Mouse (Mus musculus): ENCODE results near the gene Sult4a1. TPM values are rescaled to one million over a fixed set of nuclear protein-coding genes. Genes with fewer than 3 reads are reported as not detected.
A peak's percentile ranks its signal among the peaks of the same experiment; 100 is the strongest.

Gene Sult4a1
- polyA plus RNA-seq, 1 experiment from 2014 or later: 2.9 TPM

GRCm38 (mm10) chr15:84126447-84126846, 20.9 kb upstream of the Sult4a1 start:
- no peak overlapping the region for H3K27ac ChIP-seq
- H3K27me3 ChIP-seq: peaks cover 5% of the 10 kb centered on the region; the same call in 1 of the 2 replicates
- H3K9me3 ChIP-seq: no peaks in the 10 kb centered on the region
- H3K9ac ChIP-seq (replicated peaks): no peak overlapping the region
- H3K4me2 ChIP-seq: no peak overlapping the region
- H3K4me3 ChIP-seq (replicated peaks): no peak overlapping the region
- no peaks in the 10 kb centered on the region for H3K36me3 ChIP-seq
- no peak for ATAC-seq (ENCODE audit: insufficient number of reproducible peaks, insufficient read depth, low FRiP score, low TSS enrichment, low read depth)
- 73% methylated on average over 4 of the region's 4 CpGs for WGBS
- H3K4me1 ChIP-seq (replicated peaks): no peaks in the 10 kb centered on the region

- 65% methylated on average over 7 of the region's 7 CpGs for whole genome bisulfite sequencing
- Histone ChIP-seq H3K36me3 (no peaks in the 10 kb centered on the region), H3K9ac (replicated peaks) (no peak overlapping the region), H3K9me3 (no peaks in the 10 kb centered on the region), H3K4me2 (no peak overlapping the region), H3K27ac (no peak overlapping the region), H3K4me3 (replicated peaks) (no peak overlapping the region), H3K4me1 (replicated peaks) (no peaks in the 10 kb centered on the region), H3K27me3 (peaks cover 5% of the 10 kb centered on the region; the same call in 1 of the 2 replicates)
- ATAC-seq (ENCODE audit: insufficient number of reproducible peaks, insufficient read depth, low FRiP score, low TSS enrichment, low read depth): no peak
These were observed 18.5 kb upstream of the Sult4a1 start for GRCm38 (mm10) chr15:84124086-84124485.

- Histone ChIP-seq H3K9ac (replicated peaks) (no peak within 1 kb of the TSS), H3K9me3 (no peaks in the 10 kb centered on the region), H3K36me3 (no peaks in the 10 kb centered on the region), H3K27ac (no peak within 1 kb of the TSS), H3K4me2 (no peak within 1 kb of the TSS), H3K4me1 (replicated peaks) (no peaks in the 10 kb centered on the region), H3K27me3 (peaks cover 5% of the 10 kb centered on the region; the same call in 1 of the 2 replicates), H3K4me3 (replicated peaks) (no peak within 1 kb of the TSS)
- no peak for ATAC-seq (ENCODE audit: insufficient number of reproducible peaks, insufficient read depth, low FRiP score, low TSS enrichment, low read depth)
- 64% methylated on average over 8 of the region's 8 CpGs for WGBS
These were observed 17.5 kb upstream of the Sult4a1 start, which contains the start of gene Pnpla5 for GRCm38 (mm10) chr15:84123075-84123474. TSS of gene Pnpla5 (minus strand) at chr15:84123175.

- H3K27ac ChIP-seq: no peak overlapping the region
These were observed 15.5 kb upstream of the Sult4a1 start for GRCm38 (mm10) chr15:84121036-84121435.

GRCm38 (mm10) chr15:84120612-84121011, 15.1 kb upstream of the Sult4a1 start:
- Histone ChIP-seq H3K4me3 (replicated peaks) (no peak overlapping the region), H3K9ac (replicated peaks) (no peak overlapping the region), H3K9me3 (peaks cover 11% of the 10 kb centered on the region; the same call in 1 of the 2 replicates), H3K36me3 (no peaks in the 10 kb centered on the region), H3K4me1 (replicated peaks) (no peaks in the 10 kb centered on the region), H3K4me2 (no peak overlapping the region), H3K27ac (no peak overlapping the region), H3K27me3 (no peaks in the 10 kb centered on the region)
- ATAC-seq (ENCODE audit: insufficient number of reproducible peaks, insufficient read depth, low FRiP score, low TSS enrichment, low read depth): no peak
- 33% methylated on average over 6 of the region's 6 CpGs for WGBS

More at GRCm38 (mm10) chr15:84121036-84121435, 15.5 kb upstream of the Sult4a1 start:
- Histone ChIP-seq H3K4me1 (replicated peaks) (no peaks in the 10 kb centered on the region), H3K27me3 (no peaks in the 10 kb centered on the region), H3K4me2 (no peak overlapping the region), H3K4me3 (replicated peaks) (no peak overlapping the region), H3K9me3 (peaks cover 11% of the 10 kb centered on the region; the same call in 1 of the 2 replicates), H3K36me3 (no peaks in the 10 kb centered on the region), H3K9ac (replicated peaks) (no peak overlapping the region)
- 77% methylated on average over 7 of the region's 7 CpGs for WGBS
- no peak for ATAC-seq (ENCODE audit: insufficient number of reproducible peaks, insufficient read depth, low FRiP score, low TSS enrichment, low read depth)

- WGBS: 72% methylated on average over 1 of the region's 1 CpGs
- Histone ChIP-seq H3K4me2 (no peak overlapping the region), H3K27me3 (peaks cover 5% of the 10 kb centered on the region; the same call in 1 of the 2 replicates), H3K9ac (replicated peaks) (no peak overlapping the region), H3K27ac (no peak overlapping the region), H3K36me3 (no peaks in the 10 kb centered on the region), H3K9me3 (peaks cover 11% of the 10 kb centered on the region; the same call in 1 of the 2 replicates), H3K4me3 (replicated peaks) (no peak overlapping the region), H3K4me1 (replicated peaks) (no peaks in the 10 kb centered on the region)
- no peak for ATAC-seq (ENCODE audit: insufficient number of reproducible peaks, insufficient read depth, low FRiP score, low TSS enrichment, low read depth)
These were observed 10.9 kb upstream of the Sult4a1 start for GRCm38 (mm10) chr15:84116466-84116865.

- WGBS: 65% methylated on average over 5 of the region's 5 CpGs
- no peak overlapping the region for H3K9ac ChIP-seq (replicated peaks)
These were observed 10.2 kb upstream of the Sult4a1 start for GRCm38 (mm10) chr15:84115727-84116126.

GRCm38 (mm10) chr15:84113873-84114272, 8.3 kb upstream of the Sult4a1 start:
- Histone ChIP-seq H3K27ac (no peak overlapping the region), H3K9ac (replicated peaks) (no peak overlapping the region), H3K4me3 (replicated peaks) (no peak overlapping the region), H3K9me3 (peaks cover 11% of the 10 kb centered on the region; the same call in 1 of the 2 replicates), H3K4me2 (no peak overlapping the region), H3K27me3 (peaks cover 7% of the 10 kb centered on the region), H3K4me1 (replicated peaks) (no peaks in the 10 kb centered on the region), H3K36me3 (no peaks in the 10 kb centered on the region)
- 72% methylated on average over 6 of the region's 6 CpGs for WGBS
- ATAC-seq (ENCODE audit: insufficient number of reproducible peaks, insufficient read depth, low FRiP score, low TSS enrichment, low read depth): no peak

More at GRCm38 (mm10) chr15:84115727-84116126, 10.2 kb upstream of the Sult4a1 start:
- Histone ChIP-seq H3K4me2 (no peak overlapping the region), H3K4me3 (replicated peaks) (no peak overlapping the region), H3K27ac (no peak overlapping the region), H3K4me1 (replicated peaks) (no peaks in the 10 kb centered on the region), H3K9me3 (peaks cover 11% of the 10 kb centered on the region; the same call in 1 of the 2 replicates), H3K36me3 (no peaks in the 10 kb centered on the region), H3K27me3 (peaks cover 5% of the 10 kb centered on the region; the same call in 1 of the 2 replicates)
- no peak for ATAC-seq (ENCODE audit: insufficient number of reproducible peaks, insufficient read depth, low FRiP score, low TSS enrichment, low read depth)

- no peak overlapping the region for H3K4me2 ChIP-seq
- no peak overlapping the region for H3K4me3 ChIP-seq (replicated peaks)
- no peaks in the 10 kb centered on the region for H3K9me3 ChIP-seq
- WGBS: 6% methylated on average over 13 of the region's 13 CpGs
- peaks cover 51% of the 10 kb centered on the region for H3K27me3 ChIP-seq
- no peak overlapping the region for H3K27ac ChIP-seq
- no peak for ATAC-seq (ENCODE audit: insufficient number of reproducible peaks, insufficient read depth, low FRiP score, low TSS enrichment, low read depth)
- H3K4me1 ChIP-seq (replicated peaks): peaks cover 11% of the 10 kb centered on the region
- no peak overlapping the region for H3K9ac ChIP-seq (replicated peaks)
- no peaks in the 10 kb centered on the region for H3K36me3 ChIP-seq
These were observed 3.3 kb upstream of the Sult4a1 start for GRCm38 (mm10) chr15:84108899-84109298.

- peaks cover 67% of the 10 kb centered on the region for H3K27me3 ChIP-seq
- 14% methylated on average over 12 of the region's 12 CpGs for WGBS
- no peak overlapping the region for H3K27ac ChIP-seq
These were observed 458 bp upstream of the Sult4a1 start for GRCm38 (mm10) chr15:84105924-84106500.

GRCm38 (mm10) chr15:84104626-84105025, 928 bp downstream of the Sult4a1 start:
- peak overlapping the region; percentile 42; the same call in 1 of the 2 replicates for H3K9ac ChIP-seq (replicated peaks)
- ATAC-seq (ENCODE audit: insufficient number of reproducible peaks, insufficient read depth, low FRiP score, low TSS enrichment, low read depth): no peak
- peak overlapping the region; percentile 54 for H3K4me3 ChIP-seq (replicated peaks)
- H3K4me1 ChIP-seq (replicated peaks): peaks cover 11% of the 10 kb centered on the region
- H3K27ac ChIP-seq: no peak overlapping the region
- H3K36me3 ChIP-seq: no peaks in the 10 kb centered on the region
- peaks cover 69% of the 10 kb centered on the region for H3K27me3 ChIP-seq
- 81% methylated on average over 7 of the region's 7 CpGs for WGBS
- peak overlapping the region; percentile 89; the same call in 1 of the 2 replicates for H3K4me2 ChIP-seq
- no peaks in the 10 kb centered on the region for H3K9me3 ChIP-seq

More at GRCm38 (mm10) chr15:84105924-84106500, 458 bp upstream of the Sult4a1 start:
- H3K4me3 ChIP-seq (replicated peaks): peak overlapping the region; percentile 54
- 0 out of 2 replicates have a peak overlapping the region, but pooled peaks have one; percentile 42 for H3K9ac ChIP-seq (replicated peaks)
- no peaks in the 10 kb centered on the region for H3K36me3 ChIP-seq
- ATAC-seq (ENCODE audit: insufficient number of reproducible peaks, insufficient read depth, low FRiP score, low TSS enrichment, low read depth): no peak
- peak overlapping the region; percentile 89 for H3K4me2 ChIP-seq
- no peaks in the 10 kb centered on the region for H3K9me3 ChIP-seq
- peaks cover 11% of the 10 kb centered on the region for H3K4me1 ChIP-seq (replicated peaks)
